In the genomic region with DNA sequence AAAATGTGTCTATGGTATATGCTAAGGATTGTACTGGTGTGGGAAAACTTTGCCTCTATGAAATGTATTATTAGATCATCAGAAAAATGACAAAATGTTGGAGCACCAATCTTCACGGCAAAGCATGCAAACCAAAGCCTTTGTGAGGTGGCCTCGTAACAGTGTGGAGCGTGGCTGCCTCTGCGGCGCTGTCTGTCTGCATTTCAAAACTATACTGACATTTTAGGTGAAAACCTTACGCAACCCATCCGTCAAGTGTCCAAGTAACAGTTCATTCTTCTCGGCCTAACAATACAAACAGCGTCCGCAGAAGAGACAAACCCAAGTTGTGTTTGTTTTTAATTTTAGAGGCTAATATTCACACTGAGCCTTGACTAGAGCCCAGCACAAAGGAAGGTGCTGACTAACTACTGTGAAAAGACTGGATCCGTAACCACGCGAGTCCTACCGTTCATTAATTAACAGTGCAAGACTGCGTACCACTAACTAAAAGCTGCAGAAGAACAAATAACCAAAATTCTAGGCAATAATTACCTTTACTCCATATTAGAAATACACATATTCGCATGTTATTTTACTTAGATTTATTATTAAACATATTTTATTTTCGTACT, we compare ENCODE assay signal across 22 mouse cellular contexts.
DNase-seq lines count a peak whose midpoint lies in the region; ATAC-seq and TF ChIP-seq lines count a peak whose summit lies in the region.
"Had no signal": no experiment of that assay in that cellular context is flagged by ENCODE, and none has a peak within 500 bp of the region (broad histone marks: within the 10 kb centered on the region; RNA-seq: fewer than 3 reads in every experiment).

No protein-coding gene starts in this region.

- H3K27me3 ChIP-seq in forebrain, embryonic 15.5 days: no peaks in the 10 kb centered on the region
- no peaks in the 10 kb centered on the region for H3K27me3 ChIP-seq in forebrain, embryonic 11.5 days (ENCODE audit: control insufficient read depth, insufficient read depth, low read length)
- H3K27me3 ChIP-seq in kidney, embryonic 15.5 days: no peaks in the 10 kb centered on the region
- H3K27me3 ChIP-seq in lung, postnatal 0 days (replicated peaks; ENCODE audit: insufficient read depth, low read length): no peaks in the 10 kb centered on the region
- H3K27me3 ChIP-seq: heart, embryonic 15.5 days; liver, embryonic 15.5 days; neural tube, embryonic 15.5 days had no signal

- no peak for TF ChIP-seq POLR2A in lung, adult 2 months (IDR thresholded peaks at IDR 0.05; ENCODE audit: borderline replicate concordance, extremely low read depth, low read depth, low read length)

- H3K27ac ChIP-seq in forebrain, embryonic 15.5 days (replicated peaks): peak overlapping the region; percentile 60
- no peak overlapping the region for H3K27ac ChIP-seq in forebrain, embryonic 11.5 days (ENCODE audit: low read depth, low read length)
- 0 out of 2 replicates have a peak overlapping the region, but pooled peaks have one; percentile 45 for H3K27ac ChIP-seq in kidney, embryonic 15.5 days
- no peak overlapping the region for H3K27ac ChIP-seq in lung, postnatal 0 days (ENCODE audit: low read length)
- H3K27ac ChIP-seq: embryonic facial prominence, embryonic 13.5 days; limb, embryonic 13.5 days; midbrain, embryonic 12.5 days; neural tube, embryonic 15.5 days had no signal

- H3K4me1 ChIP-seq in forebrain, embryonic 15.5 days: peaks cover 29% of the 10 kb centered on the region
- no peaks in the 10 kb centered on the region for H3K4me1 ChIP-seq in forebrain, embryonic 11.5 days (replicated peaks; ENCODE audit: control insufficient read depth, insufficient read depth, low read length)
- peaks cover 36% of the 10 kb centered on the region for H3K4me1 ChIP-seq in kidney, embryonic 15.5 days
- H3K4me1 ChIP-seq in lung, postnatal 0 days (ENCODE audit: insufficient read depth, low read depth, low read length): peaks cover 15% of the 10 kb centered on the region
- H3K4me1 ChIP-seq in lung, adult 2 months (ENCODE audit: control insufficient read depth, insufficient read depth, low read length): peaks cover 23% of the 10 kb centered on the region

- no peak overlapping the region for H3K4me2 ChIP-seq in forebrain, embryonic 15.5 days (replicated peaks)
- no peak overlapping the region for H3K4me2 ChIP-seq in forebrain, embryonic 11.5 days (ENCODE audit: low read depth, low read length, severe bottlenecking)
- no peak overlapping the region for H3K4me2 ChIP-seq in kidney, embryonic 15.5 days
- no peak overlapping the region for H3K4me2 ChIP-seq in lung, postnatal 0 days (replicated peaks; ENCODE audit: low read depth, low read length)
- H3K4me2 ChIP-seq: embryonic facial prominence, embryonic 13.5 days; heart, embryonic 15.5 days; liver, embryonic 15.5 days; midbrain, embryonic 12.5 days; neural tube, embryonic 15.5 days had no signal

- no peak overlapping the region for H3K4me3 ChIP-seq in forebrain, embryonic 15.5 days
- H3K4me3 ChIP-seq in forebrain, embryonic 11.5 days (ENCODE audit: low read depth, low read length): no peak overlapping the region
- no peak overlapping the region for H3K4me3 ChIP-seq in kidney, embryonic 15.5 days (replicated peaks)
- no peak overlapping the region for H3K4me3 ChIP-seq in lung, postnatal 0 days (ENCODE audit: low read depth, low read length)
- no peak overlapping the region for H3K4me3 ChIP-seq in lung, adult 2 months (replicated peaks; ENCODE audit: extremely low read depth, low read depth, low read length)
- H3K4me3 ChIP-seq: embryonic facial prominence, embryonic 13.5 days; heart, embryonic 15.5 days; limb, embryonic 13.5 days; liver, embryonic 15.5 days; midbrain, embryonic 12.5 days; neural tube, embryonic 15.5 days had no signal

- ATAC-seq in forebrain, embryonic 15.5 days (replicated peaks): peak; percentile 74; the same call in 1 of the 2 replicates
- no peak for ATAC-seq in forebrain, embryonic 11.5 days (replicated peaks; ENCODE audit: low FRiP score)
- no peak for ATAC-seq in kidney, embryonic 15.5 days (replicated peaks; ENCODE audit: low FRiP score)
- ATAC-seq in lung, postnatal 0 days: no peak
- ATAC-seq in erythroblast, adult 5-6 weeks (replicated peaks; ENCODE audit: low FRiP score, poor library complexity, severe bottlenecking): no peak
- ATAC-seq: activated CD4-positive, CD25-positive, alpha-beta regulatory T cell, adult 4 months; inflammation-experienced regulatory T-cells, adult 6 months had no signal

- TF ChIP-seq CTCF in lung, postnatal 0 days (IDR thresholded peaks at IDR 0.05): no peak
- no peak for TF ChIP-seq CTCF in lung, adult 2 months (IDR thresholded peaks at IDR 0.05; ENCODE audit: insufficient read depth, low read length)

- no peak for TF ChIP-seq EP300 in lung, postnatal 0 days (IDR thresholded peaks at IDR 0.05)

- no peak for DNase-seq in forebrain, embryonic 11.5 days (ENCODE audit: low spot score)
- no peak for DNase-seq in kidney, postnatal 10 days
- peak; percentile 52 for DNase-seq in lung, postnatal 0 days (ENCODE audit: low spot score)
- no peak for DNase-seq in lung, adult 2 months
- DNase-seq in cerebellum, adult 11 months: no peak
- DNase-seq: adrenal gland, postnatal 10 days; cerebellum, postnatal 10 days; layer of hippocampus, postnatal 36 days; thymus, adult 18-20 months; thymus, postnatal 4 days had no signal

- WGBS in forebrain, embryonic 15.5 days: 52% methylated on average over 17 of the region's 17 CpGs
- WGBS in forebrain, embryonic 11.5 days: 89% methylated on average over 17 of the region's 17 CpGs
- WGBS in kidney, embryonic 15.5 days: 71% methylated on average over 17 of the region's 17 CpGs
- WGBS in lung, postnatal 0 days: 51% methylated on average over 17 of the region's 17 CpGs
- WGBS in lung, adult 2 months: 56% methylated on average over 17 of the region's 17 CpGs

- no peaks in the 10 kb centered on the region for H3K9me3 ChIP-seq in forebrain, embryonic 15.5 days
- H3K9me3 ChIP-seq in forebrain, embryonic 11.5 days (ENCODE audit: control insufficient read depth, low read length): no peaks in the 10 kb centered on the region
- H3K9me3 ChIP-seq in kidney, embryonic 15.5 days (replicated peaks): no peaks in the 10 kb centered on the region
- H3K9me3 ChIP-seq in lung, postnatal 0 days (ENCODE audit: low read length): no peaks in the 10 kb centered on the region
- H3K9me3 ChIP-seq: embryonic facial prominence, embryonic 13.5 days; G1E; heart, embryonic 15.5 days; limb, embryonic 13.5 days; liver, embryonic 15.5 days; midbrain, embryonic 12.5 days; neural tube, embryonic 15.5 days had no signal

- no peaks in the 10 kb centered on the region for H3K36me3 ChIP-seq in forebrain, embryonic 15.5 days
- no peaks in the 10 kb centered on the region for H3K36me3 ChIP-seq in forebrain, embryonic 11.5 days (ENCODE audit: control insufficient read depth, insufficient read depth, low read length)
- no peaks in the 10 kb centered on the region for H3K36me3 ChIP-seq in kidney, embryonic 15.5 days
- no peaks in the 10 kb centered on the region for H3K36me3 ChIP-seq in lung, postnatal 0 days (ENCODE audit: insufficient read depth, low read length)
- H3K36me3 ChIP-seq: embryonic facial prominence, embryonic 13.5 days; heart, embryonic 15.5 days; limb, embryonic 13.5 days; liver, embryonic 15.5 days; midbrain, embryonic 12.5 days; neural tube, embryonic 15.5 days had no signal

- H3K9ac ChIP-seq in forebrain, embryonic 15.5 days (replicated peaks): no peak overlapping the region
- no peak overlapping the region for H3K9ac ChIP-seq in forebrain, embryonic 11.5 days (ENCODE audit: low read length)
- H3K9ac ChIP-seq in kidney, embryonic 15.5 days: no peak overlapping the region
- H3K9ac ChIP-seq in lung, postnatal 0 days (replicated peaks; ENCODE audit: low read depth): no peak overlapping the region
- H3K9ac ChIP-seq: embryonic facial prominence, embryonic 13.5 days; heart, embryonic 15.5 days; limb, embryonic 13.5 days; liver, embryonic 15.5 days; midbrain, embryonic 12.5 days; neural tube, embryonic 15.5 days had no signal

Comparison
In these comparisons a context has a peak if more than half of its experiments do, and no peak if none do; other contexts are left out.
1. H3K27ac ChIP-seq: peak in forebrain, embryonic 15.5 days (single experiment) and kidney, embryonic 15.5 days (single experiment); none in forebrain, embryonic 11.5 days (single experiment) and lung, postnatal 0 days (single experiment).